Mouse (Mus musculus) ZHBTc4 (cell line): Measurements from ENCODE around the gene Akap2.

Source experiments
- DNase-seq: peaks from one replicate; pipeline ENCODE4 v3.0.0-alpha.2; 2011; ENCODE audit warnings: low read depth, low spot score

The Akap2 gene

GRCm38 (mm10) chr4:57797548-57798285 is 80.3 kb downstream of the Akap2 start:
- no peak for DNase-seq

GRCm38 (mm10) chr4:57798286-57799018 is 81.0 kb downstream of the Akap2 start:
- DNase-seq: peak; percentile 70

- DNase-seq: no peak
Observed at GRCm38 (mm10) chr4:57799297-57799696, 81.8 kb downstream of the Akap2 start.

GRCm38 (mm10) chr4:57801239-57801638 is 83.8 kb downstream of the Akap2 start:
- DNase-seq: no peak

- DNase-seq: no peak
Observed at GRCm38 (mm10) chr4:57801986-57802385, 84.5 kb downstream of the Akap2 start.

- DNase-seq: no peak
Observed at GRCm38 (mm10) chr4:57802411-57802810, 85.0 kb downstream of the Akap2 start.

- DNase-seq: no peak
Observed at GRCm38 (mm10) chr4:57804902-57805301, 87.4 kb downstream of the Akap2 start.

- DNase-seq: no peak
Observed at GRCm38 (mm10) chr4:57809449-57809848, 92.0 kb downstream of the Akap2 start.

GRCm38 (mm10) chr4:57812075-57812474 is 94.6 kb downstream of the Akap2 start:
- no peak for DNase-seq

GRCm38 (mm10) chr4:57812916-57813575 is 95.6 kb downstream of the Akap2 start:
- DNase-seq: peak; percentile 43

GRCm38 (mm10) chr4:57813576-57813945 is 96.1 kb downstream of the Akap2 start:
- no peak for DNase-seq

GRCm38 (mm10) chr4:57815355-57815754 is 97.9 kb downstream of the Akap2 start:
- no peak for DNase-seq

GRCm38 (mm10) chr4:57816146-57816545 is 98.7 kb downstream of the Akap2 start:
- DNase-seq: no peak

GRCm38 (mm10) chr4:57820839-57821374 is 103.5 kb downstream of the Akap2 start:
- DNase-seq: peak; percentile 62

GRCm38 (mm10) chr4:57821556-57822356 is 104.3 kb downstream of the Akap2 start:
- DNase-seq: no peak

GRCm38 (mm10) chr4:57822641-57823040 is 105.2 kb downstream of the Akap2 start:
- DNase-seq: no peak

GRCm38 (mm10) chr4:57824626-57825240 is 107.3 kb downstream of the Akap2 start:
- DNase-seq: no peak

GRCm38 (mm10) chr4:57826272-57826671 is 108.8 kb downstream of the Akap2 start:
- no peak for DNase-seq

GRCm38 (mm10) chr4:57829131-57829530 is 111.7 kb downstream of the Akap2 start:
- no peak for DNase-seq

GRCm38 (mm10) chr4:57829740-57830139 is 112.3 kb downstream of the Akap2 start:
- no peak for DNase-seq

GRCm38 (mm10) chr4:57832318-57832717 is 114.9 kb downstream of the Akap2 start:
- DNase-seq: no peak
